Mouse (Mus musculus): Measurements from ENCODE around the gene Rabggta.

Rabggta gene

DNA sequence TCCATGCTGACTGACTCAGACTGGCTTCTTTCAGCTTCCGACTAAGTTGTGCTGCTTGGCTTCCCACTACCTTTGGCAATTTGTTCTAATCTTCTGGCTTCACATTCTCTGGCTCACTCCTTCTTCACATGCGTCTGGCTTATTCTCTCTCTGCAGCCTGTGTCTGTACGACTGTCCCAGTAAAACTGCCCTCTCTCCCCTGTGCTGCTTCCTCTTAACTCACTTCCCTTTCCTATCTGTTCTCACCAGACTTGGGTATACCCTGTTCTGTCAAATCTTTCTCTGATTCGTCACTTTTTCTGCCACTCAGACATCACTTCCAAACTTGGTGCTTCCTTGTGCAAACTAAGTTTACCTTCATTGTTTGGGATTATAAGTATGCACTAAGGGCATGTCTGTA is 24.8 kb downstream of the Rabggta start:
- DNase-seq (ENCODE audit: low read depth, low spot score) = no peak

DNA sequence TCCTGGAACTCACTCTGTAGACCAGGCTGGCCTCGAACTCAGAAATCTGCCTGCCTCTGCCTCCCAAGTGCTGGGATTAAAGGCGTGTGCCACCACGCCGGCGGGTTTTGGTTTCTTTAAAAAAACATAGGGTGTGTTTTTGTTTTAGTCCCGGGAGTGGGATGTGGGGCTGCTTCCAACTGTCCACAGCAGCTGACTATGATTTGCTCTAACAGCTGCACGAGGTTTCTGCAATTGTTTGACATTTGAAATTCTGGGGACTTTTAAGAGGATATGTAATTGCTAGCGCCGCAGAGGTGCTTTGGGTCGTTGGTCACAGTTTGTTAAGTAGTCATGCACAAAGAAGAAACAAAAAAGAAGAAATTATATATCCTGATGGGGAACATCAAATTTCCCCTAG is 32.6 kb downstream of the Rabggta start:
- no peak for DNase-seq (ENCODE audit: low read depth, low spot score)

DNA sequence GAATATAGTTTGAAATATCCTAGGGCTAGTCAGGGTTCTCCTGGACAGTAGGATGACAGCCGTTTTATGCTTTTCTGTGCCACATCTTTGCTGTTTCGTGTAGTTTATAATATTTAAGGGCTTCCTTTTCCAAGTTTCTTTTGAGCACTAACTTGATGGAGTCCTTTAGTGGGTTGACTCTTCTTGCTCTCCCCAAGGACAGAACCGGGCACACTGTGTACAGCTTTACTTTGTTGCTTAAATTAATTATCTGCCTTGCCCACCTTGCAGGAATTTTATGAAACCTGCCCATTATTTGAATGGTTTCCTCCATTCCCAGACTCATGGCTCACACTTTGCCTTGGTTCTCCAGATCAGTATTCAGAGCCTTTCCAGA is 40.0 kb downstream of the Rabggta start:
- no peak for DNase-seq (ENCODE audit: low read depth, low spot score)

DNA sequence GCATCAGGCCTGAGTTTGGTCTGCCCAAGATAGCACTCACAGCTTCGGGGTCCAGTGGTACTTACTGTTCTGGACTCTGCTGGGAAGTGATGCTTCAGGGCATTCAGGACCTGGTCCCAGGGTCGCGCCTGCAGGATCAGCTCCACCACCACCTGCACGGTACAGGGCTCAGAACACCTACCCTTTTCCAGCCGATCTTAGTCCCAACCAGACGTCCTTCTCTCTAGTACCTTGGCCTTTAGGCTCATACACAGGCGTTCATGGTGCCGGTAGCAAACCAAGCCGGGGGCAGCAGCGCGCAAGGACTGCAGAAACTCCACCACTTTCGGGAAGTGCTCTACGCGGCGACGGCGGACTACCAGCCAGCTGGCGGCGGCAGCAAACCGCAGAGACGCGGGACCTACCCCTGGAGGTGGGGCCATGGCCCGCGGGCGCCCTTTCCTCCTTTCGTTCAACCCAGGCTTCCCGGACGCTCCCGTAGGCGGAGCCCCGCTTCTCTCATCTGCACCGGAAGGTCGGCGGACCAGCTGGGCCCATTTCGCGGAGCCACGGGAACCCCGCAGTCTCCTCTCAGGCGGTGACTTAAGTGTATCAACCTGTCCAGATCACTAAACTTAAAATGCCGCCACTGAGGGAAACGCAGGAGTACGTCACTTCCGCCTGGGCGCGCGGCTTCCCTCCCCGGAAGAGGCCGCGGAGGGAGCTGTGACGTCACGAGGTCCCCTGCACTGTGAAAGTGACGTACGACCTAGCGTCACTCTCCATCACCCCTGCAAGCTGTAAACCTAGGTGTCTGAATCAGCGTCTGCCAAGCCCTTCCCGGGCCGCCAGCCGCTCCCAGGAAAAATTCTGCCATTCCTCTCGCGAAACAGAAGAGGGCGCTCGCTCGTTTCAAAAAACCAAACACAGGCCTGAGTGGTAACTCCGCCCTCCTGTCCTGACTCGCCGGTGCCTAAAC is 40.6 kb downstream of the Rabggta start, which contains the start of gene Tinf2:
Gene Tinf2 (minus strand): TSS at position 661 of the 958 bp plus-strand sequence.
- peak; percentile 98 for DNase-seq (ENCODE audit: low read depth, low spot score)

DNA sequence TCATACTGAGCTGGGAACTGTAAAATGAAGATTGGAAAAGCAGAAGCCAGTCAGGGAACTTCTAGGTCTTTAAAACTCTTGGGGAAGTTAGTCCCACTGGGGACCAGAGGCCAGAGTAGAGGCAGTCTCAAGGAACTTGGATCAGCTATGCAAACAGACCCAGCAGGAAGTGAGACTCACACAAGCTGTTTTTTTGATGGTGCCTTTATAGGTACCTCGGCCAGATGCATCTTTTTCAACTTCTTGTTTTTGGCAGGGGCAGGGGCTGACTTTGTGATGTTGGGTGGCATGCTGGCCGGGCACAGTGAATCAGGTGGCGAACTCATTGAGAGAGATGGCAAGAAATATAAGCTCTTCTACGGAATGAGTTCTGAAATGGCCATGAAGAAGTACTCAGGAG is 44.4 kb downstream of the Rabggta start:
- DNase-seq (ENCODE audit: low read depth, low spot score) = no peak

DNA sequence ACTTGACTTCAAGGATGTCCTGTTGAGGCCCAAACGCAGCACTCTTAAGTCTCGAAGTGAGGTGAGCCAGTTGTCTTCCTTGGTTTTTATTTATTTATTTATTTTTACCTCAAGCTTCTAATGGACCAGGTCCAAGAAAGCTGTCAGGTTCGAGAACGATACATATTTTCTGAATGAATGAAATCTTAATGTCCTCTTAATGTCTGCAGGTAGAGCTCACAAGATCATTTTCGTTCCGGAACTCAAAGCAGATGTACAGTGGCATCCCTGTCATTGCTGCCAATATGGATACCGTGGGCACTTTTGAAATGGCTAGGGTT is 49.4 kb downstream of the Rabggta start:
- DNase-seq (ENCODE audit: low read depth, low spot score) = no peak

DNA sequence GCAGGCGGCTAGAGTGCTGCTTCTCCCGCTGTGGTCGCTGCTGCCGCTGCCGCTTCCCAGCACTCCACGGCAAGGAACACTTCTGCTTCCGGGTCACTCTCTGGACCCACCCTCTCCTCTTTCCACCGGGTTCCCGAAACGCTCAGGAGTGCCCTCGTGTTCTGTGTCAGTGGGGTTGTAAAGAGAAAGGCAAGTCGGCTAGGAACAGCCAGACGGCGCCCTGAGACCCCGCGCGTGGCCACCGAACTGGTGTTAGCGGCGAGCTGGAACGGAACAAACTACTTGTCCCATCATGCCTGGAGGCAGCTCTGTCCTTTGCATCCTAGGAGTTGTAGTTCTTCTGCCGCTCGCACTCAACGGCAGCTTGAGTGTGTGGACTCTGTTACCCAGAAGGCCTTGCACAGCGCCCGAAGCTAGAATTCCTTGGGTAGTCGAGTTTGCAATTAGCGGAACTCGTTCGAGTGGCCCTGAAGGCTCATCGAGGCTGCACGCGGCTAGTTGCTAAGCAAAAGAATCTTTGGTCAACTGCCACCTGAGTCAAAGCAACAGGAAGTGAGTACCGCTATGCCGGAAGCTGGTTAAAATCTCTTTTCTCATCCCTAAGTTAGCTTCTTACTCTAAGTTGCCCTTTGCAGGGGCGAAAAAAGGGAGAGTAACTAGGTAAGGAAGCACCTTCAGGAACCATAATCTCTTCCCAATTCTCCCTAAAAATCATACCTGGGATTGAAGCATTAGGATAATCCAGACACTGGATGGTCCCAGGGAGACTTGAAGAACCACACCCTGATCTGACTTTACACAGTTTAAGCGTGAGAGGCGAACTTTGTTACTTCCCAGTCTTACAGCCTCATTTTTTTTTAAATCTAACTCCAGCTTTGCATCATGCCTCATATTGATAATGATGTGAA is 50.0 kb downstream of the Rabggta start, which contains the start of the genes Gmpr2 and Nedd8:
Gene Gmpr2 (plus strand): TSS at position 109 of the 908 bp plus-strand sequence.
Gene Nedd8 (minus strand): TSS at position 292 of the 908 bp plus-strand sequence.
- DNase-seq (ENCODE audit: low read depth, low spot score) = peak; percentile 100

DNA sequence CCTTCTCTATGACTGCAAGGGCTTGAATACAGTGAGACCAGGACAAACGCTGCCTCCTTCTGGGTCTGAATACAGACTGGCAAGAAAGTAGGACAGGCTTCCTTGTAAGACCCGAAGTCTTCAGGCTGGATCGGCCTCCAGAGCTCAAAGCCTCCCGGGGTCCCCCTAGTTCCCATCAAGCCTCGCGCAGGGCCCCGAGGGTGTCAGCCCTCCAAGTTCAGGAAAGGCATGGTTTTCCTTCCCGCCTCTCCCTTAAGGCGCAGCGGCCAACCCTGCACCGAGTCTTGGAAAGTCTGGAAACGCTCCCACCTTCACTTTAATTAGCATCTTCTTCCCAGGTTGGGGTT is 50.6 kb downstream of the Rabggta start:
- DNase-seq (ENCODE audit: low read depth, low spot score) = no peak

Data from R1 (cell line).